16 mouse cellular contexts compared by ENCODE assay signal in the genomic region with DNA sequence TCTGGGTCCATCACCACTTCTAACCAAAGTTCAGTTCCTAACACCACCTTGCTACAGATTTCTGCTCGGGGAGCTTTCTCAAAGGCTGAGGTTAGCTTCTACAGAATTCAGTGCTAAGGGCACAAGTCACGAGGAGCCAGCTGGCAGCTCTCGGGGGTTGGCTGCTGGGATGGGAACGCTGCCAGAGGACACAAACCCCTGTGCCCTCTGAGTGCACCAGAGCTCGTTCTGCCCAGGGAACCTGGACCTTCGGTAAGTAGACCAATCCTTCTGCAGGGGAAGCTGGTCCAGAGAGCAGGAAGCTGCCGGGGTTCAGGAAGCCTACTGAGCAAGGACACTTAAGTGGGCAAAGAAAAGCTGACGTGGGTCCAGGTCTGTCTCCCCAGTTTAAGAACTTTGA. TPM values are rescaled to one million over a fixed set of nuclear protein-coding genes. Genes with fewer than 3 reads are reported as not detected.
DNase-seq lines count a peak whose midpoint lies in the region; ATAC-seq and TF ChIP-seq lines count a peak whose summit lies in the region.
"Had no signal": no experiment of that assay in that cellular context is flagged by ENCODE, and none has a peak within 500 bp of the region (broad histone marks: within the 10 kb centered on the region; RNA-seq: fewer than 3 reads in every experiment).

No protein-coding gene starts in this region.

- no peak for ATAC-seq in heart, embryonic 11.5 days (replicated peaks; ENCODE audit: insufficient number of reproducible peaks, low FRiP score, low TSS enrichment)
- no peak for ATAC-seq in midbrain, postnatal 0 days (ENCODE audit: low FRiP score)
- ATAC-seq in megakaryocyte-erythroid progenitor cell, adult 5-6 weeks (replicated peaks; ENCODE audit: low FRiP score, low TSS enrichment, poor library complexity, severe bottlenecking), result no peak
- ATAC-seq: CD4-positive, CD25-positive, alpha-beta regulatory T cell, adult 4 months; Patski had no signal

- peaks cover 3% of the 10 kb centered on the region; the same call in 1 of the 2 replicates for H3K36me3 ChIP-seq in heart, embryonic 11.5 days (ENCODE audit: control insufficient read depth, insufficient read depth, low read length)
- H3K36me3 ChIP-seq in midbrain, postnatal 0 days (ENCODE audit: insufficient read depth, low read length), result no peaks in the 10 kb centered on the region
- H3K36me3 ChIP-seq: limb, embryonic 12.5 days had no signal

- H3K27ac ChIP-seq in heart, embryonic 11.5 days (ENCODE audit: low read depth, low read length), result no peak overlapping the region
- H3K27ac ChIP-seq in cerebellum, adult 2 months (ENCODE audit: insufficient read depth, low read length), result no peak overlapping the region
- H3K27ac ChIP-seq in midbrain, postnatal 0 days (ENCODE audit: low read depth, low read length), result no peak overlapping the region
- H3K27ac ChIP-seq: embryonic facial prominence, embryonic 10.5 days; limb, embryonic 12.5 days had no signal

- WGBS in heart, embryonic 11.5 days (ENCODE audit: insufficient replicate concordance), result 78% methylated on average over 8 of the region's 8 CpGs
- WGBS in cerebellum, adult 2 months, result 16% methylated on average over 8 of the region's 8 CpGs
- 80% methylated on average over 8 of the region's 8 CpGs for WGBS in midbrain, postnatal 0 days

- peak; percentile 70 to 73 for DNase-seq in heart, adult 18-20 months
- peak; percentile 63 to 69 for DNase-seq in cerebellum, adult 2 months
- peak; percentile 23 to 66 for DNase-seq in heart, adult 9 months (ENCODE audit: low spot score in 2 of 2)
- DNase-seq in kidney, postnatal 10 days, result peak; percentile 79
- DNase-seq in midbrain, postnatal 0 days (ENCODE audit: low spot score), result no peak
- no peak for DNase-seq in embryo, embryonic 9.5 days (ENCODE audit: extremely low spot score)
- DNase-seq: layer of hippocampus, adult 9-11 months; lung, adult 2 months had no signal

- H3K9ac ChIP-seq in heart, embryonic 11.5 days (ENCODE audit: low read depth, low read length), result no peak overlapping the region
- no peak overlapping the region for H3K9ac ChIP-seq in midbrain, postnatal 0 days (replicated peaks; ENCODE audit: low read length, poor library complexity, severe bottlenecking)
- H3K9ac ChIP-seq: limb, embryonic 12.5 days had no signal

- no peak for TF ChIP-seq CTCF in cerebellum, adult 2 months (IDR thresholded peaks at IDR 0.05; ENCODE audit: borderline replicate concordance, insufficient read depth, low read depth, low read length)
- no peak for TF ChIP-seq CTCF in midbrain, postnatal 0 days (IDR thresholded peaks at IDR 0.05)

- H3K27me3 ChIP-seq in heart, embryonic 11.5 days (ENCODE audit: control insufficient read depth, insufficient read depth, low read length), result no peaks in the 10 kb centered on the region
- no peaks in the 10 kb centered on the region for H3K27me3 ChIP-seq in cerebellum, adult 2 months (ENCODE audit: control insufficient read depth, insufficient read depth, low read length)
- no peaks in the 10 kb centered on the region for H3K27me3 ChIP-seq in midbrain, postnatal 0 days (ENCODE audit: insufficient read depth, low read length)
- H3K27me3 ChIP-seq: limb, embryonic 12.5 days; megakaryocyte, embryonic 14.5 days had no signal

- no peak for TF ChIP-seq POLR2A in cerebellum, adult 2 months (IDR thresholded peaks at IDR 0.05; ENCODE audit: borderline replicate concordance, insufficient read depth, low read length)

- H3K4me1 ChIP-seq in heart, embryonic 11.5 days (ENCODE audit: control insufficient read depth, insufficient read depth, low read length), result 0 out of 2 replicates have a peak, but pooled peaks cover 3% of the 10 kb centered on the region
- peaks cover 24% of the 10 kb centered on the region for H3K4me1 ChIP-seq in cerebellum, adult 2 months (ENCODE audit: control insufficient read depth, insufficient read depth, low read length)
- H3K4me1 ChIP-seq in midbrain, postnatal 0 days (ENCODE audit: insufficient read depth, low read length), result no peaks in the 10 kb centered on the region
- H3K4me1 ChIP-seq: embryonic facial prominence, embryonic 10.5 days; limb, embryonic 12.5 days; megakaryocyte, embryonic 14.5 days had no signal

- no peak overlapping the region for H3K4me2 ChIP-seq in heart, embryonic 11.5 days
- H3K4me2 ChIP-seq in midbrain, postnatal 0 days (ENCODE audit: low read depth, low read length, poor library complexity, severe bottlenecking), result no peak overlapping the region
- H3K4me2 ChIP-seq: limb, embryonic 12.5 days had no signal

- H3K4me3 ChIP-seq in heart, embryonic 11.5 days (ENCODE audit: low read depth, low read length), result no peak overlapping the region
- H3K4me3 ChIP-seq in cerebellum, adult 2 months (replicated peaks; ENCODE audit: insufficient read depth, low read depth, low read length), result no peak overlapping the region
- no peak overlapping the region for H3K4me3 ChIP-seq in midbrain, postnatal 0 days (ENCODE audit: low read depth, low read length)
- H3K4me3 ChIP-seq: embryonic facial prominence, embryonic 10.5 days; limb, embryonic 12.5 days; megakaryocyte, embryonic 14.5 days had no signal

- no peaks in the 10 kb centered on the region for H3K9me3 ChIP-seq in heart, embryonic 11.5 days (replicated peaks; ENCODE audit: control insufficient read depth, low read length)
- H3K9me3 ChIP-seq in midbrain, postnatal 0 days (ENCODE audit: low read length), result no peaks in the 10 kb centered on the region
- H3K9me3 ChIP-seq: embryonic facial prominence, embryonic 10.5 days; limb, embryonic 12.5 days had no signal

RNA-seq across cellular contexts. Expression of gene Tmem108, which starts 40.6 kb away (rescaled TPM):
- total RNA-seq in heart, adult 18-20 months (2021), result 1 to 10 TPM; 3.0 to 3.9 TPM
- 107 and 108 TPM in 2 replicates for polyA plus RNA-seq in heart, embryonic 11.5 days (2014; fragmentation: Nextera tagmentation; extraction: Ambion mirVana)
- 32.3 and 37.8 TPM in 2 replicates for polyA plus RNA-seq in cerebellum, adult 2 months (2012; rRNA removed)
- 16.9 and 25.2 TPM in 2 replicates for total RNA-seq in midbrain, postnatal 0 days (2014; rRNA removed)
- 20.2 and 24.8 TPM in 2 replicates for polyA plus RNA-seq in midbrain, postnatal 0 days (2015; fragmentation: Nextera tagmentation; extraction: Ambion mirVana)
- 0.74 and 1.3 TPM in 2 replicates for total RNA-seq in megakaryocyte-erythroid progenitor cell, adult 5-6 weeks (2014; fragmentation: Nextera tagmentation)
- total RNA-seq in megakaryocyte-erythroid progenitor cell, adult 5-6 weeks (2017), result 0.38 TPM in 1 of 2 replicates, not detected in the other
- total RNA-seq: gastrocnemius, adult 18-20 months had no signal
- polyA plus RNA-seq: Patski had no signal

Comparison
In these comparisons a context has a peak if more than half of its experiments do, and no peak if none do; other contexts are left out.
1. DNase-seq: peak in heart, adult 18-20 months (2 of 2), cerebellum, adult 2 months (2 of 2), heart, adult 9 months (2 of 2) and kidney, postnatal 10 days (single experiment); none in midbrain, postnatal 0 days (single experiment) and embryo, embryonic 9.5 days (single experiment).